Mouse (Mus musculus) WW6 (cell line): ENCODE results near the gene Ralgapb.
A peak's percentile ranks its signal among the peaks of the same experiment; 100 is the strongest.
"Not testable (repeated sequence)": the region's sequence is repeated elsewhere in the genome, so short reads cannot be mapped to it uniquely, and the experiment has no call there.

Experiments used
- DNase-seq: peaks from one replicate; pipeline ENCODE4 v3.0.0-alpha.2; 2013; ENCODE audit warnings: low read depth, low spot score

Ralgapb gene

DNA sequence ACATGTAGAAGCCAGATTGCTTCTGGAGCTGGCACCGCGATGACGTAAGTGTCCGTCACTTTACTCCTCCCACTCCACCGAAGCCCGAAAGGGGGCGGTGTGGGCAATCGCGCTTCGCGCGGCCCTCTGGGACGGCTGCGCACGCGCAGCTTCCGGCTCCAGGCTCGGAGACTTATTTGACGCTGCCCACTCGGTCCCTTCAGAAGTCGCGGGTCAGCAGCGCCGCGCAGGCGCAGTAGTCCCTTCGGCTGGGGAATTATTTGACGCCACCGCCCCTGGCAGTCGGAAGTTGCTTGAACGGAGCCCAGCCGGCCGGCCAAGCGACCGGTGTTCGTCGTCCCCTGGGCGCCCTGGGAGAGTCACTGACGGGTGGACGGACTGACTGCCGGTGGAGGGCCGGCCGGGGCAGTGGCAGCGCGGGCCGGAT, at the start of gene Ralgapb:
Gene Ralgapb (plus strand): TSS at position 254 of the 427 bp plus-strand sequence.
- peak; percentile 94 for DNase-seq

DNA sequence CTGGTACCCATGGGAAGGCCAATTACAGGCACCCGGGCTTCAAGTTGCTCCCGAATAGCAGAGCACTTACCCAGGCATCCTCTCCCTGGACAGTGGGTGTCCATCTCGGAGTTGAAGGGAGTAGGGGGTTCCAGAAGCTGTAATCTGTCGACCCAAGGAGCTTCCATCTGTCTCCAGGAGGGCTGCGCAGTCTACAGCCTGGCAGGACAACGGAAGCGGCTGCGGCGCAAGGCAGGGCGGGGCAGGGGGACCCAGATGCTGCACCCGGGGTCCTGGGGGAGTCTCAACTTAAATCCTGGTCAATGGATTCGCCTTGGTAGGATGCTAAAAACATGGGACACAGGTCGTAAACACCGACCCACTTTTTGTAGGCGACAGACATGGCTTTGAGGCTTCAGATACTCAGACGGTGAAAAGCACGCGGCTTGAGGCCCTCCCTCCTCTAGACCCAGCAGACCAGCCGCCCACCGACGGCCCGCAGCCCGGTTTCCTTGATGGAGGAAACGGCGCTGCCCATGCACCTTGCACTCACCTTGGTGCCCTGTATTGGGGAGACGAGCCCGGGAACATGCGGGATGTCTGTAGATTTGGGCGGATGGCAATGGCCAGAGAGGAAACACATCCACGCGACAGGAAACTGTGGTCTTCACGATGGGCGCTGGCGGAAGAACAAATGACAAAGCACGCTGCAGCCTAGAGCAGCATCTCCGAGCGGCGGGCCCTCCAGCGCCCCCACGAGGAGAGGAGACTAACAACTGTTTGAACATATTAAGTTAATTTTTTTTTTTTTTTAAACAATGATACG, 48.6 kb upstream of the Ralgapb start:
- DNase-seq, result no peak

DNA sequence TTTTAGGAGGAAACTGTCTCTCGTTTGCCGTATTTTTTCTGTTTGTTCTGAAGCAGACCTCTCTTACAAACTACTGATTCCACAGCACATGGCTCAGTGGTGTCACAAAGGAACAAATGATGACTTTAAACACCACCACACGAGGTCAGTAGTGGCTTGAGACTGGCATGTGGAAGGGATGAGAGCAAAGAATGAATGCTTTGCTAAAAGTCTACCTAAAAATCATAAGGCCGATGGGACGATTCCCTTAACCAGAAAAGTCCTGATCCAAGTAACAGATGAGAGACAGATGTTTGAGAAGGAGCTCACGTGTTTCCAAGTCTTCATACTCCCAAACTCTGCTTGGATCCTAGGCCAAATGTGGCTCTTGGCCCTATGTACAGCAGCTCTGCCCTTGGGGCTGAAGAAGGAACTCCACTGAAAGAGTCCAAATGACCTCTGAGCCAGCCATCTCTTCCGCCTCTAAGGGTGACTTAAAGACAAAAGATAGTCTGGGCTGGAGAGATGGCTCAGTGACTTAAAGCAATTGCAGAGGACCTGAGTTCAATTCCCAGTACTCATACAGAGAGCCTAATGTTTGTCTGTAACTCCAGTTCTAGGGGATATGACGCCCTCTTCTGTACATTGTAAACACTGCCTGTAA, 47.8 kb upstream of the Ralgapb start:
- DNase-seq, result no peak

DNA sequence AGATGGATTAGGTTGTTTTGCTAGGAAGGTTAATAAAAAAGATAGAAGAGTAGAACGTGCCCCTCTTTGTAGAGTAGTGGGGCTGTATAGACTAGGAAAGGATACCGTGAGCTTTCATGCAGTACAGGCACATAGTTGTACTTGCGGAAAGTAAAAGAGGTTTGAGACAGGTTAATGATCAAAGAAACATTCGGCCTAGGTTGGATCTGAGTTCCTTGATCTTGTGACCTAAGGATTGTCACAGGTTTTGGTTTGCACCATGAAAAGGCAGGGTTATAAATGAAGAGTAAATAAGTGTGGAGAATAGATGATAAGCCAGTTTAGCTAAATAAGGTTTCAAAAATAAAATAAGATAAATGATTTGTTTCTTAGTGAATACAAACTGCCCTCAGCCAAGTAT, 45.5 kb upstream of the Ralgapb start:
- no peak for DNase-seq

DNA sequence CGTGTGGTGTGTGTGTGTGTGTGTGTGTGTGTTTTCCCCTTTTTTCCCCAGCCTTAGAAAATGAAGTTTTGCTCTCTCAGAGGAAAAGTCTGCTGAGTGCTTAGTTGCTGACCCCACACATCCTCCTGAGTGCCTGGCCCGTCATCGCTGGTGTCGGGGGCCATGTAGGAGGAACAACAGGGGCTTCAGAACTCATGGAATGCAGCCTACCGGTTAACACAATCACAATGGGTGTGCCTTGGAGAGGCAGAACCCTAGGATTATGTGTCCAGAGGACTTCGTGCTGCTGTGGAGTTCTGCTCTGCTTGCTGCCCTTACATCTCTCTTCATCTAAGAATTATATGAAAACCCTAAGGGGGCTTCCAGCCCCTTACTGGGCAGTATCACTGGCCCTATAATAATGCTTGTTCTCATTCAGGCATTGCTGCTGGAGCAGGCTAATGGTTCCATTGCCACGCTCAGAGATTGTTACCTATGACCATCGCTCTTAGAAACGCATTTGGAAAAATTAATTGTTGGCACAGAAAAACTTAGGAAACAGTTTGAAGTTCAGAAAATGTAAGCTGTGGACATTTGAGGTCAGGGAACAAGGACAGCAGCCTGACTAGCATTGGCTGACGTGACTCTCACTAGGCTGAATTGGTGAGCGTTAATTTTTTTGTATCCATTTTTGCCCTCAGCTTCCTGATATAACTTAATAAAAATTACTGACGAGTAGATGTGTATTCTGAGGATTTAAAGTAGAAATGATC, 44.4 kb upstream of the Ralgapb start:
- DNase-seq, result no peak

DNA sequence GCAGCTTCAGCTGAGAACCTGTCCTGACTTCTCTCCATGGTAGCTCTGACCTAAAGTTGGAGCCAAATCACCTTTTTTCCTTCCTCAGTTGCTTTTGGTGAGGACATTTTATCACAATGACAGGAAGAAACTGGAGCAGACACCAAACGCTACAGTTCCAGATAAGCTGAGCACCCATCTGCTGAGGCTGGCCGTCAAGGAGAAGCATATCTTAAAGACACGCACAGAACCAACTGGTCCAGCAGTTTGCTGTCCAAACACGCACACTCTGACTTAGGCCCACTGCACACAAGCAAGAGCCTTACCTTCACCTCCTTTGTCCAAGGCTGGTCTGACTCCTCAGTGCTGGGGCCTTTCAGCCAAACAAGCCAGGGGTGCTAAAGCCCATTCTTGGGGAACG, 42.0 kb upstream of the Ralgapb start:
- DNase-seq, result no peak

DNA sequence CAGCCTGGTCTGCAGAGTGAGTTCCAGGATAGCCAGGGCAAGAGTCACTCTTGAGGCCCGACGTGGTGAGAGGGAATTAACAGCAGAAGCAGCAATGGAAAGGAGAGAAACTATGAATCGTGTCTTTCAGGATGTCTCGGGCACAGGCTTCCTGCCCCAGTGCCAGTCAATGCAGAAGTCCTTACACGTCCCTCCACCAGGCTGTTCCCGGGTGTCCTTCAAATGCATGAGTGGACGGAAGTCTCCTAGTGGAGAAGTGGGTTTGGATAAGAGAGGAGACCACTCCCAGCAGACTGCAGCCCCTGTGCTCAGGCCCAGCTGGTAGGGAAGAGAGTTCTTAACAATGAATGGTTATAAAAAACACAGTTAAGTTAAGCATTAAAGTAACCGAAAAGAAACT, 41.3 kb upstream of the Ralgapb start:
- no peak for DNase-seq

DNA sequence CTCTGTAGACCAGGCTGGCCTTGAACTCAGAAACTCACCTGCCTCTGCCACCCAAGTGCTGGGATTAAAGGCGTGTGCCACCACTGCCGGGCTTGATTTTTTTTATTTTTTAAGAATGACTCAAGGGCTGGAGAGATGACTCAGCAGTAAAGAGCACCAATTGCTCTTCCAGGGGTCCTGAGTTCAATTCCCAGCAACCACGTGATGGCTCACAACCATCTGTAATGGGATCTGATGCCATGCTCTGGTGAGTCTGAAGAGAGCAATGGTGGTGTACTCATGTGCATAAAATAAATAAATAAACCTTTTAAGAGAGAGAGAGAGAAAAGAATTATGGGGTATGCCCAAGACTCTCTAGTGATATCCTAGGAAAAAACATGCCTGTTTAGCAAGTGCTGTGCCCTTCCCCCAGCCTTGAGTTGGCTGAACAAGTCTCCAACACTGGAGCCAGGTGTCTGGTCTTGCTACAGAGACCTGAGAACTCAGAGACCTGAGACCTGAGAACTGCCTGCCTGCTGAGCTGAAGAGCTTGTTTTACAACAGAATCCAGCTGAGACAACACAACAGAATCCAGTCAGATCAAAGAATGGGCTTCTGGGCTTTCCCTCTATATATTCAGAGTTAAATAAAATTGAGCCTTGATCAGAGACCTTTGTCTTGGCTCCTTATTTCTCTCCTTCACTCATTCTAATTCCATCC, 40.0 kb upstream of the Ralgapb start:
- no peak for DNase-seq

DNA sequence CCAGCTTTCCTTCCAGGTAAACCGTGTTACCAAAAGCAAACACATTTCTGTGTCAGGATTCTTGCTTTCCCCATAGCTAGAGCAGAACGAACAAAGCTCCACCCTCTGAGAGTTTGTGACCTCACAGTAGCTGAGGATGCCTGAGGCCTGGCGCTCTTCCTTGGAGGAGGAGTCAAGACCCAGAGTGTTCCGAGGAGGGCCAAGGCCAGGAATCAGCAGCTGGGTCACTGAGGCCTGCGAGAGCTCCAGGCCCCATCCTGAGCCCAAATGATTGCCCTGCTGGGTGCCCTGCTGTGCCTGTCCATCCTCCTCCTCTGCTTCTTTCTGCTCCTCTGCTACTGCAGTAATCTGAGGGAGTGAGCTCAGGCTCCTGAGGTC, 39.5 kb upstream of the Ralgapb start:
- no peak for DNase-seq

DNA sequence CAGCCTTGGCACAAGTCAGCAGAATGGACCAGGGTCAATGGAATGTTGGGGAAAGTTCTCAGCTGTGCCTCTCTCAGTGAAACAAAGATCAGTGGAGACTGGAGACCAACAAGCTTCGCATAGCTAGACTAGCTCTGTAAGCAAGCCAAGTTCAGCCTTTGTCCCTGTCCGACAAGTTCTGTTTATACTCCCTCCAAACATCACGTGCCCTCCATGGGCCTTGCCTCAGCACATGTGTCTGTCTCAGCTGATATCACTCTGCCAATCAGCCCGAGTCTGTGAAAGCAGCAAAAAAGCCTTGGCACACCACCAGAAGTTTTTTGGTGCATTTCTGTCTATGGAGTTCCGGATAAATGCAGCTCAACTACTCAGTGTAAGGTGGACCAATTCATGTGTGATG, 36.6 kb upstream of the Ralgapb start:
- no peak for DNase-seq

DNA sequence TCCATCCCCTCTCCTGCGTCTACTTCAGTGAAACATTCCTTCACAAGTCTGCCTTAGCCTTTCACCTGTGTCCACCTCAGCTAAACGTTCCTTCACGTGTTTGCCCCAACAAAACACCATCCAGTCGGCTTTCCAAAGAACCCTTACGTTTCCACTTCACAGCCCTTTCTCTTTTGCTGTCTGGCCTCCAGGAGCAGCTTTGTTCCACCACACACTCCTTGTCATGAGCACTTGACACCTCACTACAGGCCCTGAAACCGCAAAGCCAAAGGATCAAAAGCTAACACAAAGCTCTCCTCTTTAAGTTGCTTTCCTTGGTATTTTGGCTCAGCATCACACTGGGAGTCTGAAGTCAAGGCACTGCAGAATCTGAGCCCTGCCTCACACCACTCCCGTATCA, 36.1 kb upstream of the Ralgapb start:
- no peak for DNase-seq

DNA sequence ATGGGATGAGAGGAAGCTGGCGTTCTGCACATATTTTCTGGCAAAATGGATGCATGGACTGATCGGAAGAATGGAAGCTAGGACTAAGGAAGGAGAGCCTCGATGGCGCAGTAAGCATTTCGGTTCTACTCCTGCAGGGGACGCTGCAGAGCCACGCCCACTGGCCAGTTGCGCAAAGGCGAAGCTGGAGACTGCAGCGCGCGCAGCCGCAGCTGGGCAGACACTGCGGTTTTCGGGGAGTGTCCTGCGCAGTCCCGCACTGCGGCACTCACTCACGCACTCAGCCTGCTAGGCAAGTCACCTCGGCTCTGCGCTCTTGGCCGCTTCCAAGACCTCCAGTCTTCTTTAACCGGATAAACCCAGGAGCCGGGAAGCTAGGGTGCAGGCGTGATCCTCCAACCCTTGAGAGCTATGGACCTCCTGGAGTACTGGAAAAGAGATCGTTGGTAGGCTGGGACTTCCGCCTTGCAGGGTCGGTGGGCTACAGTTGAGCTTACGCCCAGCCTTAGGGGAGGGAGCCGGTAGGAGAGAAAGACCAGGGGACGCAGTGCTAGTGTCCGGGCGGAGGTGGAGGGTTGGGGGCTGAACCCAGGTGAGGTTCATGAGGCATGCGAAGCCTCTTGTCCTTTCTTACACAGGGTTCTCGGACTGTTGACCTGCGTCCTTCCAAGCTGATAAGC, 34.1 kb upstream of the Ralgapb start, which contains the start of gene Snhg11:
Gene Snhg11 (plus strand): TSS at position 196 of the 680 bp plus-strand sequence.
- no peak for DNase-seq

DNA sequence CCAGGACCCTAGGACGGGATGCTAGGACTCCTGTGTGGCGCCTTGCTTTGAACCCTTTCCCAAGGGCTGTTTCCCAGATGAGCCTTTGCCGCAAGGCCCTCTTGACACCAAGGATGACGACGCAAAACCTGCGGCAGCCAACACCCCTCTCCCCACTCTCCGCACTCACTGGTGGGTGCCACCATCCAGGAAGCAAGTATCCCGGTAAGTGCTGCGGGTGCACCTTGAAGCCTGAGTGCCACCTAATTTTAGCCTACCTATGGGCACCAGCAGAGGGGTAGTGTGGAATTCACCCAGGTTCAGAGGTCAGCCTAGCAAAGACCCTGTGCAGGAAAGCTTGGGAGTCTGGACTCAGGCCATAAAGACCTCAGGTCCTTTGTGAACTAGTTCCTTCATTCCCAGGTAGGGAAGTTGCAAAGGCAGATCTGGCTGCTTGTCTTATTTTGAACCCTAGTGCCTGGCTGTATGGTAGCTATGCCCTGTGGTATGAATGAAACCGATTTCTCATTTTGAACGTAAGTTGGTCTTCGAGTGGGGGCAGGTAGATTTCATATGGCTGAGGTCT, 33.4 kb upstream of the Ralgapb start:
- no peak for DNase-seq

DNA sequence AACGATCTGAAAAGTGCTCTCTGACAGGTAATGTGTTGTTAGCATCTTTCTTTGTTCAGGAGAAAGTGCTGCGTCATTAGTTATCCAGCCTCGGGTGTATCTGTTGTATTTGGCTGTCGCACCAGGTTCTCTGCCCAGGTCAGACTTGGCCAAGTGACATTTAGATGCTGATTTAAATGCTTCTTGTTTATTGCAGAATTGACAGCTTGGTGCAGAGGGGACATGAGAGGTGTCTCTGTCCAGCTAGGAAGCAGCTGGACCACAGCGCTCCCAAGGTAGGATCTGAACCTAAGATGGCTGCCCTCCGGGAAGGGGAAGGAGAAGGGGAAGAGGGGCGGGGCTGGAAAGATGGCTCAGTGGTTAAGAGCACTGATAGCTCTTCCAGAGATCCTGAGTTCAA, 32.9 kb upstream of the Ralgapb start:
- DNase-seq, result no peak

DNA sequence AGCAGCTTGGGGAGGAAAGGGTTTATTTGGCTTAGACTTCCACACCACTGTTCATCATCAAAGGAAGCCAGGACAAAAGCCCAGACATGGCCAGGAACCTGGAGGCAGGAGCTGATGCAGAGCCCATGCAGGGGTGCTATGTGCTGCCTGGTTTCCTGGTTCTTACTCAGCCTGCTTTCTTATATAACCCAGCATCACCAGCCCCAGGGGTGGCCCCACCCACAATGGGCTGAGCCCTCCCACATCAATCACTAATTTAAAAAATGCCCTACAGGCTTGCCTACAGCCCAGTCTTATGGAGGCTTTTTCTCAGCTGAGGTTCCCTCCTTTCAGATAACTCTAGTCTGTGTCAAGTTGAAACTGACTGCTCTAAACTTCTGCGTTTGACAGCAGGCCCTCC, 31.8 kb upstream of the Ralgapb start:
- DNase-seq, result no peak

DNA sequence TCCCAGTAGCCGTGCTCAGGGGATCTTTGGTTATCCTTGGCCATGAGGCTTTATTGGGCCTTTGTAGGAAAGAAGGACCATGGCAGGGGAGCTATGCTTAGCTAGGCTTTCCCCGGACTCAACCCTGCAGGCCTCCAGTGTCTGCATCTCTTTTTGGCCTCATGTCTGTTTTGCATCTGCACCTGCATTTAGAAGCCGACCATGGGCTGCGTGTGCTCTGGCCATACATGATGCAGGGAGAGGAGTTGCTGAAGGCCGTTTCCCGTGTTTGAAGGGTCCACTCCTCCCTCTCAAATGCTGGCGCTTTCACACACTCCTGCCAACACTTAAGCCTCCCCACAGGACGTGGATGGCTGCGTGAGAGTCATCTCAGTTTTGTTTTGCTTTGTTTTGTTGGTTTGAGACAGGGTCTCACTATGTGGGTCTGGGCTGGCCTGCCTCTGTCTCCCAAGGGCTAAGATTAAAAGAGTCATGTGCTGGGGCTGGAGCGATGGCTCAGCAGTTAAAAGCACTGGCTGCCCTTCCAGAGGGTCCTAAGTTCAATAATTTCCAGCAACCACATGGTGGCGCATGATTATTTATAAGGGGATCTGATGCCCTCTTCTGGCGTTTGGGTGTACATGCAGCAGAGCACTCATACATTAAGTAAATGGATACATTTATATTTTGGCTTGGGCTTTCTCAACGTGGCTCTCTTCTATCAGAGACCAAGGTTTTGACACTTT, 30.1 kb upstream of the Ralgapb start:
- DNase-seq, result no peak

DNA sequence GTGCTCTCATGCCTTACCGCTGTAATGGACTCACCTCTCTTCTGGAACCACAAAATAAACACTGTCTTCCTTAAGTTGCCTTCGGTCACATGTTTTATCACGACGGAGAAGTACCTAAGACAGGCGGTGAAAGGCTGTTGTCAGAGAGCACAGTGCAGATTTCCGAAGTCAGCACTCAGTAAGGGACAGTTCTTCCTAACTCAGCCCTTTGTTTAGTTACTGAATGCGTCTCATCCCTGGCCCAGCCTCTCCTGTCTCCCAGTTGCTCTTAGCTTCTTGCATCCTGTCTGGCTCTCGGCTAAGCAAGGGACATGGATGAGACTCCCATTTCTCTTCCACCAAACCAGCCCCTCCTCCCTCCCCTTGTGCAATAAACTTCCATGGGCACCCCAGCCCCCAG, 23.6 kb upstream of the Ralgapb start:
- no peak for DNase-seq

DNA sequence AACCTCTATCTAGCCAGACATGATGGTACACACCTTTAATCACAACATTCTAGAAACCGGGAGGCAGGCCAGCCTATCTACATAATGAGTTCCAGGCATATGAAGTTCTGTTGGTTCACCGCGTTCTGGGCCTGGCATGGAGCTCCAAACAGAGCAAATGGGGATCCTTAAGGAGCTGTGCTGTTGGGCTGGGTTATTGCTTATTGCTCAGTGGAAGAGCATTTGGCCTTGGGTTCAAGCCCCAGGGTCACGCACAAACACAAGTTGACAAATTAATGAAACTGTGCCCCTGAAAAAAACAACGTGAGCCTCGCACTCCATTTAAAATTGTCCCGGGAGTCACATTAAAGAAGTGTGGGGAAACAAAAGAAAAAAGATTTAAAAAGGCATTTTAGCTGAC, 20.2 kb upstream of the Ralgapb start:
- DNase-seq, result no peak

DNA sequence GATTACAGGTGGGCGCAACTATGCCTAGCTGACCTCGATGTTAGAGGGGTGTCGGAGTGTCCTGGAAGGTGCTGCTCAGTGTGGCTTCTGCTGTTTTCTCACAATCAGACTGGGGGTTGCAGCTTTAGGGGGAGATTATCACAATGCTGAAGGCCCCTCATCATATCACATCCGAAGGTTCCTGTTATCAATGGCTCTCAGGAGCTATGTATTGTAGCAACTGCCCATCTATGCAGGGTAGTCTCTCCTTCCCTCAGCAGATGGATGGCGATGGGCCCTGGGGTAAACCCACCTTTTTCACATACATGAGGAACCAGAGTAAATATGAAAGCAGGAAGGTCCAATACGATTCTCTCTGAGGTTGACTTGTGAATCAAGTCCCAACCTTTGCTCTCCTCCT, 13.3 kb upstream of the Ralgapb start:
- DNase-seq, result no peak

DNA sequence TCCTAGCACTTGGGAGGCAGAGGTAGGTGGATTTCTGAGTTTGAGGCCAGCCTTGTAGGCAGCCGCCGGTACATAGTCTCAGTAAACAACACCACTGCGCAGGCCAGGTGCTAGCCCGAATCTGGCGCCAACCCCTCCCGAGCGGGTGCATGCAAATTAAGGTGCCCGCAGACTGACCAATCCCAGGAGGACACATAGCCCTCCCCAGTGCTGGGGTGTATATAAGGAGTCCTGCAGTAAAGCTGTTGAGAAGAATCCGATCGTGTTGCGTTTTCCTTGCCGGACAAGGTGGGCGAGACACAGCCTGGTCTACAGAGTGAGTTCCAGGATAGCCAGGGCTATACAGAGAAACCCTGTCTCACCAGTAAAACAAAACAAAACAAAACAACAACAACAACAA, 12.5 kb upstream of the Ralgapb start:
- not testable (repeated sequence) for DNase-seq
